In the genomic region with DNA sequence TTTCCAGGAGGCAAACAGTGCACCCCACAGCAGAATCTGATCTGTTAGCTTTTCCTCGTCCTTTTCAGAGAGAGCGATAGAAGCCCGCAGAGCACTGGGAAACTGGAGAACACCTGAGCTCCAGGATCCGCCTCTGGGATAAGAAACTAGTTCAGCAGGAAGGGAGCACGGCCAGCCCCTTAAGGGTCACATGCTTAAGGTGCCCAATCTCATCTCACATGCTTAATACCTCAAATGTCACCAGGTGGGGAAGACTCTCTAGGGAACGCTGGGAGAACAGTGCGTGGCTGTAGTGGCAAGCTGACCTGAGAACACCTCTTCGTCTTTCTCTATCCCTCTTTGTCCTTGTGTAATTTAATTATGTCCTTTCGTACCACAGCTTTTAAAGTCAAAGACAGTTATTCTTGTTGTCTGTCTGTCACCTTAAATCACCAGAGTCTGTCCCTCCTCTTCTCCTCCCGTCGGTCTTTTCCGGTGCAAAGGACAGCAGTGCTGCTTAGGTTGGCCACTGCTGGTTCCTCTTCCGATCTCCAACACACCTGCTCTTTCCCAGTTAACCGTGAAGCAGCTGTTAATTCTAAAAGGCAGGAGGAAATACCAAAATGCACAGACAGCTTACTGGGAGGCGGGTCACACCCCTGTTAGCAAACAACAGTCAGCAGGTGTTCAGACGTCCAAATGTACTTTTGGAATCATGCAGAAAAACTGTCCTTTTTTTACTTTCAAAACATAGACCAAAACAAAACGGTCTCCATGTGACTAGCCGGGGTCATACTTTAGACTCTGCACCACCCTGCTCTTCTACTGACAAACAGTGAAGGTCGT, we compare ENCODE assay signal across 10 mouse cellular contexts. TPM values are rescaled to one million over a fixed set of nuclear protein-coding genes. Genes with fewer than 3 reads are reported as not detected.
DNase-seq lines count a peak whose midpoint lies in the region; ATAC-seq lines count a peak whose summit lies in the region.
"Had no signal": no experiment of that assay in that cellular context is flagged by ENCODE, and none has a peak within 500 bp of the region (broad histone marks: within the 10 kb centered on the region; RNA-seq: fewer than 3 reads in every experiment).

No protein-coding gene starts in this region.

- H3K4me2 ChIP-seq in heart, embryonic 12.5 days: peak overlapping the region; percentile 28; the same call in 1 of the 2 replicates
- H3K4me2 ChIP-seq in embryonic facial prominence, embryonic 14.5 days (ENCODE audit: low read depth, low read length): peak overlapping the region; percentile 34
- H3K4me2 ChIP-seq in liver, embryonic 13.5 days: peak overlapping the region; percentile 23; the same call in 1 of the 2 replicates
- H3K4me2 ChIP-seq in stomach, embryonic 14.5 days (replicated peaks; ENCODE audit: low read depth, low read length): peak overlapping the region; percentile 24; the same call in 1 of the 2 replicates
- no peak overlapping the region for H3K4me2 ChIP-seq in midbrain, embryonic 16.5 days (ENCODE audit: low read length)

- no peaks in the 10 kb centered on the region for H3K9me3 ChIP-seq in heart, embryonic 12.5 days (replicated peaks)
- no peaks in the 10 kb centered on the region for H3K9me3 ChIP-seq in embryonic facial prominence, embryonic 14.5 days (ENCODE audit: control insufficient read depth, low read length)
- H3K9me3 ChIP-seq in liver, embryonic 13.5 days (replicated peaks): no peaks in the 10 kb centered on the region
- H3K9me3 ChIP-seq in stomach, embryonic 14.5 days (ENCODE audit: control insufficient read depth, low read depth, low read length): no peaks in the 10 kb centered on the region
- H3K9me3 ChIP-seq in midbrain, embryonic 16.5 days (replicated peaks; ENCODE audit: control insufficient read depth, low read length, poor library complexity, severe bottlenecking): no peaks in the 10 kb centered on the region
- H3K9me3 ChIP-seq: G1E had no signal

- H3K27ac ChIP-seq in heart, embryonic 12.5 days (ENCODE audit: poor library complexity, severe bottlenecking): no peak overlapping the region
- no peak overlapping the region for H3K27ac ChIP-seq in embryonic facial prominence, embryonic 14.5 days (replicated peaks; ENCODE audit: low read depth, low read length)
- peak overlapping the region; percentile 67 for H3K27ac ChIP-seq in liver, embryonic 13.5 days
- peak overlapping the region; percentile 33; the same call in 1 of the 2 replicates for H3K27ac ChIP-seq in stomach, embryonic 14.5 days (ENCODE audit: low read length)
- no peak overlapping the region for H3K27ac ChIP-seq in midbrain, embryonic 16.5 days (ENCODE audit: low read length)

- no peak for DNase-seq in heart, adult 8-10 months (ENCODE audit: low spot score)
- DNase-seq in embryonic facial prominence, embryonic 14.5 days (ENCODE audit: low spot score): peak; percentile 81
- DNase-seq in liver, embryonic 13.5 days: no peak
- no peak for DNase-seq in layer of hippocampus, adult 9-11 months
- DNase-seq in layer of hippocampus, postnatal 10 days (ENCODE audit: low spot score in 2 of 2): no peak

- H3K9ac ChIP-seq in heart, embryonic 12.5 days: 0 out of 2 replicates have a peak overlapping the region, but pooled peaks have one; percentile 4
- no peak overlapping the region; the same call in 1 of the 2 replicates for H3K9ac ChIP-seq in embryonic facial prominence, embryonic 14.5 days (ENCODE audit: low read depth, low read length)
- H3K9ac ChIP-seq in liver, embryonic 13.5 days: no peak overlapping the region
- H3K9ac ChIP-seq in stomach, embryonic 14.5 days (replicated peaks; ENCODE audit: low read depth, low read length): no peak overlapping the region
- H3K9ac ChIP-seq in midbrain, embryonic 16.5 days (ENCODE audit: low read depth, low read length): no peak overlapping the region

- no peak for ATAC-seq in heart, embryonic 12.5 days (ENCODE audit: insufficient number of reproducible peaks, low FRiP score)
- peak; percentile 88 for ATAC-seq in embryonic facial prominence, embryonic 14.5 days (ENCODE audit: low read depth)
- ATAC-seq in liver, embryonic 13.5 days (ENCODE audit: low read depth): no peak
- ATAC-seq in stomach, embryonic 14.5 days (ENCODE audit: insufficient number of reproducible peaks, insufficient read depth, low FRiP score, low read depth): peak; percentile 80
- ATAC-seq in midbrain, embryonic 16.5 days: no peak

- 46% methylated on average over 19 of the region's 19 CpGs for WGBS in heart, embryonic 12.5 days
- 39% methylated on average over 19 of the region's 19 CpGs for WGBS in embryonic facial prominence, embryonic 14.5 days
- 32% methylated on average over 19 of the region's 19 CpGs for WGBS in liver, embryonic 13.5 days (ENCODE audit: insufficient replicate concordance)
- 36% methylated on average over 19 of the region's 19 CpGs for WGBS in stomach, embryonic 14.5 days
- WGBS in midbrain, embryonic 16.5 days: 56% methylated on average over 19 of the region's 19 CpGs

- no peak overlapping the region for H3K4me3 ChIP-seq in heart, embryonic 12.5 days
- no peak overlapping the region for H3K4me3 ChIP-seq in embryonic facial prominence, embryonic 14.5 days (ENCODE audit: low read depth, low read length)
- no peak overlapping the region for H3K4me3 ChIP-seq in liver, embryonic 13.5 days (replicated peaks)
- H3K4me3 ChIP-seq in stomach, embryonic 14.5 days (ENCODE audit: low read depth, low read length): no peak overlapping the region
- H3K4me3 ChIP-seq in midbrain, embryonic 16.5 days (ENCODE audit: low read depth, low read length): no peak overlapping the region
- H3K4me3 ChIP-seq: megakaryocyte, embryonic 14.5 days had no signal

- H3K27me3 ChIP-seq in heart, embryonic 12.5 days (replicated peaks): no peaks in the 10 kb centered on the region
- no peaks in the 10 kb centered on the region for H3K27me3 ChIP-seq in embryonic facial prominence, embryonic 14.5 days (replicated peaks; ENCODE audit: control insufficient read depth, insufficient read depth, low read length)
- no peaks in the 10 kb centered on the region for H3K27me3 ChIP-seq in liver, embryonic 13.5 days
- H3K27me3 ChIP-seq in stomach, embryonic 14.5 days (ENCODE audit: control insufficient read depth, insufficient read depth, low read length): no peaks in the 10 kb centered on the region
- H3K27me3 ChIP-seq in midbrain, embryonic 16.5 days (ENCODE audit: control insufficient read depth, insufficient read depth, low read depth, low read length): no peaks in the 10 kb centered on the region

- no peaks in the 10 kb centered on the region for H3K36me3 ChIP-seq in heart, embryonic 12.5 days
- no peaks in the 10 kb centered on the region for H3K36me3 ChIP-seq in embryonic facial prominence, embryonic 14.5 days (ENCODE audit: control insufficient read depth, insufficient read depth, low read length)
- H3K36me3 ChIP-seq in liver, embryonic 13.5 days: no peaks in the 10 kb centered on the region
- H3K36me3 ChIP-seq in stomach, embryonic 14.5 days (ENCODE audit: control insufficient read depth, insufficient read depth, low read length): no peaks in the 10 kb centered on the region
- no peaks in the 10 kb centered on the region for H3K36me3 ChIP-seq in midbrain, embryonic 16.5 days (ENCODE audit: control insufficient read depth, insufficient read depth, low read length)
- H3K36me3 ChIP-seq: G1E had no signal

- H3K4me1 ChIP-seq in heart, embryonic 12.5 days (replicated peaks): peaks cover 6% of the 10 kb centered on the region; the same call in 1 of the 2 replicates
- H3K4me1 ChIP-seq in embryonic facial prominence, embryonic 14.5 days (ENCODE audit: control insufficient read depth, insufficient read depth, low read length): peaks cover 5% of the 10 kb centered on the region
- no peaks in the 10 kb centered on the region; the same call in 1 of the 2 replicates for H3K4me1 ChIP-seq in liver, embryonic 13.5 days (replicated peaks)
- peaks cover 12% of the 10 kb centered on the region; the same call in 1 of the 2 replicates for H3K4me1 ChIP-seq in stomach, embryonic 14.5 days (ENCODE audit: control insufficient read depth, insufficient read depth, low read length)
- H3K4me1 ChIP-seq in midbrain, embryonic 16.5 days (ENCODE audit: control insufficient read depth, insufficient read depth, low read length): no peaks in the 10 kb centered on the region

RNA-seq across cellular contexts. Expression of a gene that starts 15.4 kb away (rescaled TPM):
- polyA plus RNA-seq in heart, embryonic 12.5 days (2016; fragmentation: Nextera tagmentation; extraction: Ambion mirVana): 24.6 and 25.5 TPM in 2 replicates
- total RNA-seq in heart, adult 8-10 months (2022): 10 to 100 TPM; 17.6 to 21.7 (median 20.4) TPM
- polyA plus RNA-seq in embryonic facial prominence, embryonic 14.5 days (2014; fragmentation: Nextera tagmentation; extraction: Ambion mirVana): 66.6 and 72.6 TPM in 2 replicates
- polyA plus RNA-seq in liver, embryonic 13.5 days (2015; fragmentation: Nextera tagmentation; extraction: Ambion mirVana): 7.8 and 12.0 TPM in 2 replicates
- polyA plus RNA-seq in stomach, embryonic 14.5 days (2014; fragmentation: Nextera tagmentation; extraction: Ambion mirVana): 69.4 and 78.0 TPM in 2 replicates
- polyA plus RNA-seq in midbrain, embryonic 16.5 days (2015; fragmentation: Nextera tagmentation; extraction: Ambion mirVana): 11.8 and 15.2 TPM in 2 replicates
- 10 to 100 TPM; 15.3 to 15.5 TPM for total RNA-seq in layer of hippocampus, postnatal 10 days (2021)

Comparison
In these comparisons a context has a peak if more than half of its experiments do, and no peak if none do; other contexts are left out.
1. ATAC-seq: peak in embryonic facial prominence, embryonic 14.5 days (single experiment) and stomach, embryonic 14.5 days (single experiment); none in heart, embryonic 12.5 days (single experiment), liver, embryonic 13.5 days (single experiment) and midbrain, embryonic 16.5 days (single experiment).
2. H3K27ac ChIP-seq: peak in liver, embryonic 13.5 days (single experiment) and stomach, embryonic 14.5 days (single experiment); none in heart, embryonic 12.5 days (single experiment), embryonic facial prominence, embryonic 14.5 days (single experiment) and midbrain, embryonic 16.5 days (single experiment).